Mouse (Mus musculus) bone marrow, adult 2 months (tissue): Measurements from ENCODE around the gene Mtor. TPM values are rescaled to one million over a fixed set of nuclear protein-coding genes. Genes with fewer than 3 reads are reported as not detected.

Experiments used
- H3K27ac ChIP-seq: fragments of 200-500 bp; 2 replicates; pipeline ENCODE4 v1.5.1; 2012; ENCODE audit warnings: low read depth, mild to moderate bottlenecking, control low read depth, inconsistent platforms, low read length; ENCODE audit not compliant: control insufficient read depth, poor library complexity, insufficient read depth
- H3K4me1 ChIP-seq: fragments of 200-500 bp; 2 replicates; pipeline ENCODE4 v1.6.1; 2011; ENCODE audit warnings: low read length; ENCODE audit not compliant: control insufficient read depth, insufficient read depth
- H3K4me3 ChIP-seq: fragments of 200-500 bp; replicated peaks from 2 replicates; pipeline ENCODE3; 2011; ENCODE audit warnings: mild to moderate bottlenecking, low read depth, low read length, control low read depth; ENCODE audit not compliant: control insufficient read depth
- CTCF ChIP-seq: fragments of 200-500 bp; IDR thresholded peaks from 2 replicates; pipeline ENCODE4 v1.5.1; 2011; ENCODE audit warnings: low read length, control low read depth; ENCODE audit not compliant: control insufficient read depth, insufficient read depth
- POLR2A ChIP-seq: fragments of 200-500 bp; IDR thresholded peaks from 2 replicates; pipeline ENCODE4 v1.6.1; 2011; ENCODE audit warnings: low read depth, mild to moderate bottlenecking, control low read depth, low read length, borderline replicate concordance; ENCODE audit not compliant: control insufficient read depth
- WGBS: fragments of 180-500 bp; shearing (Covaris S2); methylation state at CpG from one replicate; pipeline ENCODE4 v1.1.7; 2018; 5-methylcytosine and 5-hydroxymethylcytosine counted together
- polyA plus RNA-seq: library from polyadenylated mRNA; stranded (reverse); fragments of >200 nt; gene quantifications from 2 replicates; pipeline ENCODE4 v1.2.4, GENCODE M21; 2011; ENCODE audit warnings: low replicate concordance; ENCODE audit not compliant: missing spikeins, insufficient read depth, insufficient read length

Mtor gene
- polyA plus RNA-seq, 1 experiment = 11.5 TPM

DNA sequence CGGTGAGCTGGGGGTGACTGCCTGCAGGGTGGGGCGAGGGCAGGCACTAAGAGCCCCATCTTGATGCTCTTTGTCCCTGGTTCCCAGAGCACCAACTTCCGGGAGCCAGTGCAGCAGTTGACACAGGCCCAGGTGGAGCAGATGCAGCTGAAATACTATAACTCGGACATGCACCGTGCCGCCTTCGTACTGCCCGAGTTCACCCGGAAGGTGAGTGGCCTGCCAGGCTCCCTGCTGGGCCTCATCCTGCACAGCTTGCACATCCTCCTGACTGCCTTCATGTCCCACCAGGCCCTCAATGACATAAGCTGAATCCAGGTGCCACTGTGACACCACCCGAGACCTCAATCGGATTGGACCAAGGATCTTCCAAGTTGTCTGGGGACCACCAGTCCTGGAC is 145.6 kb downstream of the Mtor start:
- no peak overlapping the region for H3K27ac ChIP-seq
- no peak overlapping the region for H3K4me3 ChIP-seq
- H3K4me1 ChIP-seq = peaks cover 5% of the 10 kb centered on the region; the same call in 1 of the 2 replicates
- no peak for TF ChIP-seq CTCF
- no peak for TF ChIP-seq POLR2A
- WGBS = 95% methylated on average over 11 of the region's 11 CpGs

DNA sequence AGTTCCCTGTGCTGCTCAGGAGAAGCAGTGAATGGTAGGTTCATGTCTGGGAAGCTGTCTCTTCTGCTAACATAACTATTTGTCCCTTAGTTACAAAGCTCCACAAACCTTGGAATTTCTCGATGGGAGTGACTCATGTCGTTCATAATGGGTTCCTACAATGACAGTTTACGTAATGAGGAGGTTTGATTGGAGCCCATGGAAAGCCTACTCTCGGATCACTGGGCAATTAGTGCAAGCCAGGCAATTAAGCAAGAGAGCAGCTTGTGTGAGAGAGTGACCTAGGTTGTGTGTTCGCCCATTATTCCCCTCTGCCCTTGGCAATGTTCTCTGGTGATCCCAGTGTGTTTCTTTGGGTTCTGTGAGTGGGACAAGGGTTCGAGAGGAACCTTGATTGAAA is 147.5 kb downstream of the Mtor start:
- no peak for TF ChIP-seq CTCF
- no peak for TF ChIP-seq POLR2A
- no peak overlapping the region for H3K4me3 ChIP-seq
- WGBS = 84% methylated on average over 6 of the region's 6 CpGs

DNA sequence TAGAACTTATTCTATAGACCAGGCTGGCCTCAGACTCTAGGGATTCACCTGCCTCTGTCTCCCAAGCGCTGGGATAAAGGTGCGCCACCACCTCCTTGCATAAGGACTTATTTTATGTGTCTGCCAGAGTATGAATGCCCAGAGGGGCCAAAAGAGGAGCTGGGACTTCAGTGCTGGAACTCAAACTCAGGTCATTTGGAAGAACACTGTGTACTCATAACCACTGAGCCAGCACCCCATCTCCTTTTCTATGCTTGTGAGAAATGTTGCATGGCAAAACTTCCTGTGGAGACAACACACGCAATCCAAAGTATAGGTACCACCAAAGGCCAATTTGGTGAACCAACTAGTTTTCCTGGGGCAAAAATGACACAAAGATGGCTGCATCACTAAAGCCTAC is 148.3 kb downstream of the Mtor start:
- 94% methylated on average over 3 of the region's 3 CpGs for WGBS
- TF ChIP-seq CTCF (no peak), POLR2A (no peak)
- H3K4me1 ChIP-seq = peaks cover 3% of the 10 kb centered on the region; the same call in 1 of the 2 replicates
- H3K27ac ChIP-seq = no peak overlapping the region
- H3K4me3 ChIP-seq = no peak overlapping the region

More for the DNA sequence above, 147.5 kb downstream of the Mtor start:
- Histone ChIP-seq H3K27ac (no peak overlapping the region), H3K4me1 (peaks cover 3% of the 10 kb centered on the region; the same call in 1 of the 2 replicates)

DNA sequence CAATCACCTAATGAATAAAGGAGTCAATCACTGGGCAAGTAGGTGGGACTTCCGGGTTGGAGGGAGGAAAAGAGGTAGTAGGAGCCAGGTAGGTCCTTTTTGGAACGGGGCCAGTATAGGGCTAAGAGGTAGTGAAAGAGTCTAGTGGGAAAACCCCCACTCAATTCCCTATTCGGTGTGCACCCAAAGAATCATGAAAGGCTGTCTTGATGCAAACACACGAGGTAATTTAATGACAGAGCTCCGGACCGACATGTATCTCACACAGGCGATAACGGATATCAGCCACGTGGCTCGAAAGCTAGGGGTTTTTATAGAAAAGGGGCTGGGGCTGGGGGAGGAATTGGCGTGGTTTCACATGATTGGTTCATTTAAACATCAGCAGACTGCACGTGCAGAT is 150.4 kb downstream of the Mtor start:
- no peaks in the 10 kb centered on the region; the same call in 1 of the 2 replicates for H3K4me1 ChIP-seq
- no peak overlapping the region for H3K27ac ChIP-seq
- TF ChIP-seq CTCF = no peak
- no peak for TF ChIP-seq POLR2A
- 90% methylated on average over 12 of the region's 12 CpGs for whole genome bisulfite sequencing
- H3K4me3 ChIP-seq = no peak overlapping the region

DNA sequence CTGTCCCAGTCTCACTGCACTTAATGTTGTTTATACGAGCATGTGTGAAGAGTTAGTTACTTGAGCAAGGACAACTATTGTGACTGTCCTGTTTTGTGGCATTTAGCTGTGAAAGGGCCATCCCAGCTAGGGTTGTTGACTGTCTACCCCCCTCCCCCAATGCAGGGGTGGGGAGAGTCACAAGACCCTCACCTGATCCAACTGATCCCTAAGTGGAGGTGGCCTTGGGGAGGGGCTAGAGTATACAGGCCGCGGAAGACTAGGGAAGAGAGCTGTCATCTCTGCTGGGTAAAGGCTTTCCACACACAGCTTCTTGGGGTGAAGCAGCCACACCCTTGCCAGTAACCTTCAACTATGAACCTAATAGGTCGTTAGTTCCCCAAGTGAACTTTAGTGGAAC is 151.9 kb downstream of the Mtor start:
- Histone ChIP-seq H3K4me1 (no peaks in the 10 kb centered on the region; the same call in 1 of the 2 replicates), H3K27ac (no peak overlapping the region), H3K4me3 (no peak overlapping the region)
- no peak for TF ChIP-seq POLR2A
- TF ChIP-seq CTCF = no peak
- WGBS = 79% methylated on average over 4 of the region's 4 CpGs

DNA sequence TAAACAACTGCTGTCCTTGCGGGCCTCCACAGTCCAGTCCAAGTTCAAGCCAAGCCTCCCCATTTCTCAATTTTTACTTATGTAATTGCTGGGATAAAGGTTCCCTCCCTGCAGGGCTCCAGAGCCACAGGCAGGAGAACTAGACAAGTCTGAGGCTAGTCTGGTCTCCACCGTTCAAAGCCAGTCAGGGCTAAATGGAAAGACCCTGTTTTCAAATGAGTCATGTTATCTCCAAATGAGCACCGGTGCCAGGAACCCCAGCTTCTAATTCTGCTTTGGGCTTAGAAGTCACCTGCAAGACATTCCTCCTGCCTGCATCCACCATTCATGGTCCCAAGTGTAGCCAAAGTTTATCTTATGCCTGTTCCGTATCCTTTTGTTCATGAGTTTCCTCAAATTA is 153.5 kb downstream of the Mtor start:
- Histone ChIP-seq H3K4me3 (no peak overlapping the region), H3K4me1 (no peaks in the 10 kb centered on the region; the same call in 1 of the 2 replicates), H3K27ac (no peak overlapping the region)
- WGBS = 52% methylated on average over 4 of the region's 4 CpGs
- TF ChIP-seq POLR2A (no peak), CTCF (no peak)

DNA sequence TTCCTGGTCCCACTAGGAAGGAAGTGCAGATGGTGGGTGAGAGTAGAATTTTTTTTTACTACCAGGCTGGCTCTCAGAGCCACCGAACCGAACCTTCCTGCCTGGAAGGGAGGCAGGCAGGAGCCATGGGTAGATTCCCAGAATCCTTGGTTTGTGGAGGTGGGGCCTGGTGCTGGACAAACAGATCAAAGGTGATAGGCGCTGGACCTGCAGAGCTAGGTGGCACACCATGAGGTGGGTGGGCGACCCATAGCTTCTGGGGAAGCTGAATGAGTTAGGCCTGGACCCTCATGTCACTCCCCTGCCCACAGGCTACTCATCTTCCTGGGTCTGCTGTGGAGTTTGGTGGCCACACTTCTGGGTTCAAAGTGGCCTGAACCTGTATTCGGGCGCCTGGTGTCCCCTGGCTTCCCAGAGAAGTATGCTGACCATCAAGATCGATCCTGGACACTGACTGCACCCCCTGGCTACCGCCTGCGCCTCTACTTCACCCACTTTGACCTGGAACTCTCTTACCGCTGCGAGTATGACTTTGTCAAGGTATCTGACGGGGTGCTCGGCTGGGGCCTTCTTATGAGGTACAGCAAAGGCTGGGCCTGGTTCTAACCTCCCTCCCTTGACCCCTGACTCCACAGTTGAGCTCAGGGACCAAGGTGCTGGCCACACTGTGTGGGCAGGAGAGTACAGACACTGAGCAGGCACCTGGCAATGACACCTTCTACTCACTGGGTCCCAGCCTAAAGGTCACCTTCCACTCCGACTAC is 154.1 kb downstream of the Mtor start, which contains the start of gene Masp2:
Masp2 (plus strand) TSS at position 198 of the 764 bp plus-strand sequence.
- 78% methylated on average over 14 of the region's 14 CpGs for WGBS
- Histone ChIP-seq H3K27ac (no peak within 1 kb of the TSS), H3K4me3 (no peak within 1 kb of the TSS), H3K4me1 (no peaks in the 10 kb centered on the region; the same call in 1 of the 2 replicates)
- TF ChIP-seq CTCF (no peak), POLR2A (no peak)

DNA sequence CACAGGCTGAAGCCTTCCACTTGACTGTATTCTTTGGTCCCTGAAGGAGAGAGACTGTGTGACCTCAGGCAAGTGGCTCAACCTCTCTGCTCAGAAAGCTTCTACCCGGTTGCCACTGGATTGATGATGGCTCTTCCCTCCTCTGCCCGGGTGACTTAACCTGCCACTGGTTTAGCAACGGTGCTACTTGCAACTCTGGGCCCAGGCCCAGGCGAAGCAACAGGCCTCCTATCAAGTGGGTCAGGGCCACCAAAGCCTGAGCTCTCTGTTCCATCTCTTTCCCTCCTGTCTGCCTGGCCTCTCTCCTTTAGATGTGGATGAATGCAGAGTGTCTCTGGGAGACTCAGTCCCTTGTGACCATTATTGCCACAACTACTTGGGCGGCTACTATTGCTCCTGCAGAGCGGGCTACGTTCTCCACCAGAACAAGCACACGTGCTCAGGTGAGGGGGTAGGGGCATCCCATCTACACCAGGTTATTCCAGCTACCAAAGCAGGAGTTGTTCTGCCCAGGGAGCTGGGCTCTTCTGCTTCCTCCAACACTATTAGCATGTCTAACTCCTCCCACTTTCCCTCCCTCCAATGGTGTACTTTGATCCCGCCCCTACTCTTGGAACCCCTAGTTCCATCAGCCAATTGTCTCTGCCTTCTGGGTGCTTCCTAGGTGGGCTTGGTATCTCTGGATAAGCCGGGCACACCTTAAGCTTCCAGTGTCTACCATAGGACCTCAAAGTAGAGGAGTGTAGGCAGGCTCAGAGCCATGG is 155.1 kb downstream of the Mtor start:
- H3K27ac ChIP-seq = no peak overlapping the region
- TF ChIP-seq POLR2A (no peak), CTCF (no peak)

More for the DNA sequence above, 155.1 kb downstream of the Mtor start:
- Histone ChIP-seq H3K4me3 (no peak overlapping the region), H3K4me1 (no peaks in the 10 kb centered on the region)
- WGBS = 85% methylated on average over 10 of the region's 10 CpGs
